Mouse (Mus musculus): ENCODE measurements around the gene Dnajb13. TPM values are rescaled to one million over a fixed set of nuclear protein-coding genes. Genes with fewer than 3 reads are reported as not detected.

The Dnajb13 gene
- polyA plus RNA-seq, 1 experiment from 2014 or later: 0.85 TPM

DNA sequence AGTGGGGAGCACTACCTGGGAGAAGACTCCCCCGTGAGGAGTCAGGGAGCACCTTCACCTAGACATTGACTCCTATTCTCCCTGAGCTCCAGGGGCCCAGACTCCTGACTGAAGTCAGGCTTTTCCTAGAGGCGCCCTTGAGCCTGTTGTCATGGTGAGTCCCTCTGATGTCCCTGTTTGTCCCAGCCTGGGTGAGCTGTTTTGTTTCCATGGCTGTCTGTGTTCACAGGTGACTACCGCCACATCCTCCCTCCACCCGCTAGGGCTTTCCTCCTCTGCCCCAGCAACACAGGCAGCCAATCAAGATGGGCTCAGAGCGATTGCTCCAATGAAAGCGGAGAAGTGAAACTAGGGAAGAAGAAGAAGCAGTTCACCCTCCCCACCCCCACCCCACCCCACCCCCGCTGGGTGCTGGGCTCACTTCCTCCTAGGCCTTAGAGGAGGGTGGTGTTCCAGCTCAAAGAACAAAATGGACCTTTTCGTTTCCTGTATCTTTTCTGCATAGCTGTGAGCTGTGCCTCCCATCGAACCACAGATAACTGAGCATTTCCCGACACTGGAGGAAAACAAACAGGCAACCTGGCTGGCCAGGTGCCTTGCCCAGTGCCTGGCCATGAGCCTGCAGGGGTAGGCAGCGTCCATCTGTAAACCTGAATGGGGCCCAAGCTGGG, 19.0 kb downstream of the Dnajb13 start:
- Histone ChIP-seq H3K27me3 (ENCODE audit: control insufficient read depth, insufficient read depth, low read length) (no peaks in the 10 kb centered on the region), H3K9me3 (replicated peaks; ENCODE audit: control insufficient read depth, low read length) (no peaks in the 10 kb centered on the region), H3K4me1 (ENCODE audit: control insufficient read depth, insufficient read depth, low read length) (peaks cover 30% of the 10 kb centered on the region), H3K9ac (ENCODE audit: low read length) (peak overlapping the region; percentile 55), H3K27ac (ENCODE audit: low read length) (peak overlapping the region; percentile 78), H3K4me3 (ENCODE audit: low read length) (peak overlapping the region; percentile 55), H3K36me3 (ENCODE audit: control insufficient read depth, insufficient read depth) (peaks cover 5% of the 10 kb centered on the region), H3K4me2 (ENCODE audit: low read depth, low read length) (peak overlapping the region; percentile 77)
- 24% methylated on average over 11 of the region's 11 CpGs for WGBS
- ATAC-seq (replicated peaks; ENCODE audit: extremely low read depth, insufficient read depth, low FRiP score): peak; percentile 66

DNA sequence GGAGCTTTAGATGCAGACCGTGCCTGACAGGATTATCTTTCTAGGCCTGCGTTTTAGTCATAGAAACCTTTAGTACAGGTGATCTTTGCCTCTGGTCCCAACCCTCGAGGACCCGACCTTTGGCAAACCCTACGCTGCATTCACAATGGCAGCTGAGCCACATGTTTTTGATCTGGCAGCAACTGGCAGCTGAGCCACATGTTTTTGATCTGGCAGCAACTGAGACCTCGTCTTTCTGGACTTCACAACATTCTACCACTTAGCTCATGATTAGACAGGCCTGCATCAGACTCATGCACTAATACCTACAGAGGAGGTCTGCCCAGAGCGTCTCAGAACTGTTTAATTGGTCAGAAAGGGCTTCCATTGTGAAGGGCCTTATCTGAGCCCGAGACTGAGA, 19.7 kb downstream of the Dnajb13 start:
- Histone ChIP-seq H3K27ac (ENCODE audit: low read length) (peak overlapping the region; percentile 78), H3K4me2 (ENCODE audit: low read depth, low read length) (peak overlapping the region; percentile 77), H3K4me3 (ENCODE audit: low read length) (peak overlapping the region; percentile 55), H3K9ac (ENCODE audit: low read length) (peak overlapping the region; percentile 55), H3K36me3 (ENCODE audit: control insufficient read depth, insufficient read depth) (peaks cover 5% of the 10 kb centered on the region), H3K27me3 (ENCODE audit: control insufficient read depth, insufficient read depth, low read length) (no peaks in the 10 kb centered on the region), H3K9me3 (replicated peaks; ENCODE audit: control insufficient read depth, low read length) (no peaks in the 10 kb centered on the region), H3K4me1 (ENCODE audit: control insufficient read depth, insufficient read depth, low read length) (peaks cover 30% of the 10 kb centered on the region)
- 36% methylated on average over 8 of the region's 8 CpGs for WGBS
- ATAC-seq (replicated peaks; ENCODE audit: extremely low read depth, insufficient read depth, low FRiP score): no peak

DNA sequence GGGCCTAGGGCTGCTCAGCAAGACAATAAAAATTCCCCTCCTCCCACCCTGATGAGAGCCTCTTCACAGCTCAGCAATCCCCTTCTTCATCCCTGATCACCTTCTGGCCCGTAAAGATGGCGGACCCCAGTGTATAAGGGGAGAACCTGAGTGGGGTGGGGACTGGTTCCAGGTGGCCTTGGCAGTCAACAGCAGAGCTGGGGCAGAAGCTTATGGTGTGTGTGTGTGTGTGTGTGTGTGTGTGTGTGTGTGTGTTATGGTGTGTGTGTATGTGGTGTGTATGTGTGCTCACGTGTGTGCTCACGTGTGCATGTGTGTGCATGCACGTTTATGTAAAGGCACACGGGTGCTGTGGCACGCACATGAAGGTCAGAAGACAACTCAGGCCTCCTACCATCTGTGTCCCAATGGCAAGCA, 20.3 kb downstream of the Dnajb13 start:
- H3K4me2 ChIP-seq (ENCODE audit: low read depth, low read length): peak overlapping the region; percentile 77
- 86% methylated on average over 7 of the region's 7 CpGs for WGBS
- no peaks in the 10 kb centered on the region for H3K9me3 ChIP-seq (replicated peaks; ENCODE audit: control insufficient read depth, low read length)
- H3K4me3 ChIP-seq (ENCODE audit: low read length): peak overlapping the region; percentile 55
- no peak for ATAC-seq (replicated peaks; ENCODE audit: extremely low read depth, insufficient read depth, low FRiP score)
- H3K27me3 ChIP-seq (ENCODE audit: control insufficient read depth, insufficient read depth, low read length): no peaks in the 10 kb centered on the region
- peak overlapping the region; percentile 78 for H3K27ac ChIP-seq (ENCODE audit: low read length)
- H3K36me3 ChIP-seq (ENCODE audit: control insufficient read depth, insufficient read depth): peaks cover 2% of the 10 kb centered on the region; the same call in 1 of the 2 replicates
- H3K9ac ChIP-seq (ENCODE audit: low read length): peak overlapping the region; percentile 72; the same call in 1 of the 2 replicates
- peaks cover 30% of the 10 kb centered on the region for H3K4me1 ChIP-seq (ENCODE audit: control insufficient read depth, insufficient read depth, low read length)

DNA sequence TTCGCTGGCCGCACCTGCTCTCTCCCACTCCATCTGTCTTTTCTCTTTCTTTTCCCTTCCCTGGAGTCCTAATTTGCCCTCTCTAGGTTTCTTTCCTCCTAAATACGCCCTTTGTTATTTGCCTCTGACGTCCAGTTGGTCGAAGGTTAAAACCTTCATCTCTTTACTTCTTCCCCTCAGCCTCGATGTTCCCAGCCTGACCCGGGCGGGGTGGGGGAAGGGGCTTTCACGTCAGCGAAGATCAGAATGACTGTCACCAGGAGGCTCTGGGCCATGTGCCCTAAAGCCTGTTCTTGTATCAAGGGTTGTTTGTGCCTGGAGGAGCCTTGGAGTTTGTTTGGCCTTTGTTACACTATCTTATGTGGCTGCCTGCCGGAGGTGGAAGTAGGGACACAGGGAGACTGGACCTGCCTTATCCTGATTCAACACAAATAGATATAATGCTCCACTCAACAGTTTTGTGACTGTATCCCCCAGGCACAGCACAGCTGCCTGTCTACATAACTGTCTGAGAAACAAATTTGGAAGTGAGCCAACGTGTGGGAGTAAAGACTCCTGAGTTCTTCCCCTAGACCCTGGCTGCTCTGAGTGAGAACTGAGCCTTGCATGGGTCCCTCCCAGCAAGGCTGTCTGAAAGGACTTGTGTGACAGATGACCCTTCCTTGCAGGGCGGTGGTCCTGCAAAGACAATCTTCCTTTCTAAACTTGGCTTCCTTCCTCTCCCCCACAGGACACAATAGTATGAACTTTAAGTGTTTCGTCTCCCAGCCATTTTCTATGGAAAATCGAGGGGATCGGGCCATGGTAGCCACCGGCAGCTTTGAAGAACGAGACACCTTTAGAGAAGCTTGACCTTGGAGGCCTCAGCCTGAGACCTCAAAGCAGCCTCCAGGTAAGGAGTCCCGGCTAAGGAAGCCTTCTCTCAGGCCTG, 21.0 kb downstream of the Dnajb13 start:
- H3K27me3 ChIP-seq (ENCODE audit: control insufficient read depth, insufficient read depth, low read length): no peaks in the 10 kb centered on the region
- WGBS: 26% methylated on average over 19 of the region's 19 CpGs
- peaks cover 2% of the 10 kb centered on the region; the same call in 1 of the 2 replicates for H3K36me3 ChIP-seq (ENCODE audit: control insufficient read depth, insufficient read depth)
- peak overlapping the region; percentile 55 for H3K4me3 ChIP-seq (ENCODE audit: low read length)
- peaks cover 31% of the 10 kb centered on the region for H3K4me1 ChIP-seq (ENCODE audit: control insufficient read depth, insufficient read depth, low read length)
- no peaks in the 10 kb centered on the region for H3K9me3 ChIP-seq (replicated peaks; ENCODE audit: control insufficient read depth, low read length)
- H3K27ac ChIP-seq (ENCODE audit: low read length): peak overlapping the region; percentile 75
- peak overlapping the region; percentile 77 for H3K4me2 ChIP-seq (ENCODE audit: low read depth, low read length)
- peak overlapping the region; percentile 72 for H3K9ac ChIP-seq (ENCODE audit: low read length)
- peak; percentile 20; the same call in 1 of the 2 replicates for ATAC-seq (replicated peaks; ENCODE audit: extremely low read depth, insufficient read depth, low FRiP score)

DNA sequence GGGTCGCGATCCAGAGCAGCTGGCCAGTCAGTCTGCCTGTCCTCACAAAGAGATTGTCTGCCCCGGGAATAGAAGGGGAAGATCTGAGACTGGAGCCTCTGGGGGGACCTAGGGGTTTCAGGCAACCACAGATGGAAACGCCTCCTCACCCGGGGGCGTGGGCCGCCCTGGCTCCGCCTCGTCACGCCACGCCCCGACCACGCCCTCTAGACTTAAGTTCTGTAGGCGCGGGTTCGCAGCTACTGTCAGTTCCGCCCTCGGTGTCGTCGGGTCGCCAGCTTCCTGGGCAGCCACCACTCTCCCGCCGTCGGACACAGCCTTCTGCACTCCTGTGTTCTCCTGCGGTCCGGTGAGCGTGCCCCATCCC, 21.7 kb downstream of the Dnajb13 start, which contains the start of gene Ucp2:
TSS of gene Ucp2 (plus strand) at position 221 of the 367 bp plus-strand sequence.
- Histone ChIP-seq H3K9ac (ENCODE audit: low read length) (peak within 1 kb of the TSS; percentile 72), H3K9me3 (replicated peaks; ENCODE audit: control insufficient read depth, low read length) (no peaks in the 10 kb centered on the region), H3K4me3 (ENCODE audit: low read length) (peak within 1 kb of the TSS; percentile 55), H3K27me3 (ENCODE audit: control insufficient read depth, insufficient read depth, low read length) (no peaks in the 10 kb centered on the region), H3K36me3 (ENCODE audit: control insufficient read depth, insufficient read depth) (peaks cover 2% of the 10 kb centered on the region; the same call in 1 of the 2 replicates), H3K4me1 (ENCODE audit: control insufficient read depth, insufficient read depth, low read length) (peaks cover 38% of the 10 kb centered on the region), H3K4me2 (ENCODE audit: low read depth, low read length) (peak within 1 kb of the TSS; percentile 77), H3K27ac (ENCODE audit: low read length) (peak within 1 kb of the TSS; percentile 75)
- ATAC-seq (replicated peaks; ENCODE audit: extremely low read depth, insufficient read depth, low FRiP score): peak; percentile 59
- WGBS: 1% methylated on average over 27 of the region's 27 CpGs

DNA sequence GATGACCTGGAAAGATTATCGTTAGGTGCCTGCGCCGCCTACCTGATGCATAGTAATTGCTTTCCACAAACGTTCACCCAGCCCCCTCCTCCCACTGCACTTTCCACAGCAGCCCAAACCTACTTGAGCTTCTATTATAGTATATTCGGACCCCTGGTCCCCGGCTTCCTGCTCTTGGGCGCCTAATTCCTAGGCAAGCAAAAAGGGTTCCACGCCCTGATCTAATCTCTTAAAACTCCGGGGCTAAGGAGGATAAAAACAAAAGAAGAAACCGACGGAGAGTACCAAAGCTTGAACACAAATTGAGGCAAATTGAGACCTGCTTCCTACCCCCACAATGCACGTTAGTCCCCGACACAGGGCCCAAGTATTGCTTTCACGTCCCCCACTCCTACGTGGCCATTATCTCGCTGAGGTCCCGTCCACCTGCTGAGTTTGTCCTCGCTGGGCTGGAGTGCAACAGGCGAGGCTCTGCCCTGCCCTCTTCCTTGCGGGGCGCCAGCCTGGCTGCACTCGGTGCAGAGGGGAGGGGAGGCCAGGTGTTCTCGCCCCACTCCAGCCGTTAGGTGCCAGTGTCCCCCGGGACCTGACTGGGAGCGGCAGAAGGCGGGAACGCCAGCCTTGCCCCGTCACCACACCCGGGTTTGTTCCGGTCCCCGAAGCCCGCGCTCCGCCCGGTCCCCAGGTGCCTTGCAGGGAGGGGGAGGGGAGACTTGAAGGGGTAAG, 22.2 kb downstream of the Dnajb13 start:
- Histone ChIP-seq H3K4me2 (ENCODE audit: low read depth, low read length) (peak overlapping the region; percentile 77), H3K9ac (ENCODE audit: low read length) (peak overlapping the region; percentile 65), H3K9me3 (replicated peaks; ENCODE audit: control insufficient read depth, low read length) (no peaks in the 10 kb centered on the region), H3K27ac (ENCODE audit: low read length) (peak overlapping the region; percentile 7; the same call in 1 of the 2 replicates), H3K36me3 (ENCODE audit: control insufficient read depth, insufficient read depth) (no peaks in the 10 kb centered on the region), H3K4me1 (ENCODE audit: control insufficient read depth, insufficient read depth, low read length) (peaks cover 38% of the 10 kb centered on the region), H3K4me3 (ENCODE audit: low read length) (peak overlapping the region; percentile 55), H3K27me3 (ENCODE audit: control insufficient read depth, insufficient read depth, low read length) (no peaks in the 10 kb centered on the region)
- ATAC-seq (replicated peaks; ENCODE audit: extremely low read depth, insufficient read depth, low FRiP score): peak; percentile 34; the same call in 1 of the 2 replicates
- whole genome bisulfite sequencing: 4% methylated on average over 34 of the region's 36 CpGs

DNA sequence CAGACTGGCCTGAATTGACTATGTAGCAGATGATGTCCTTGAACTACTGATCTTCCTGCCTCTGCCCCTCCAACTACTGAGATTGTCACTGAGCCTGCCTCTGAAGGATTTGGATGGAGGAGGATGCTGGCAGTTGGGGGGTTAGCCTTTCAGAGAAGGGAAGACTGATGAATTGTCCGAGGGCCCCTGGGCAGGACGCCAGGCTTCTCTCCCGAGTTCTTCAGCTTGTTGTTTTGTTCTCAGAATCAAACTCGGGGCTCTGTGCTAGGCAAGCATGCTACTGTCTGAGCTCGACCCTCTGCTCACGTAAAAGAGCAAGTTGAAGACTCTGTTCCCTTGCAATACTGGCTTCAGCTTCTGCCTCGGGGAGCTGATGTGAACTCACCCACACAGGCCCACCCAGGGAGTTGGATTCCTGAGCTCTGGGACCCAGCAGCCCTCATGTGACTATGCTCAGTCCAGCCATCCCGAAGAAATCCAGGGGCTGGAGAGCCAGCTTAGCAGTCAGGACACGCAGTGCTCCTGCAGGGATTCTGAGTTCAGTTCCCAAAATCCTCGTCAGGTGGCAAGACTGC, 26.2 kb downstream of the Dnajb13 start:
- WGBS: 24% methylated on average over 10 of the region's 10 CpGs
- ATAC-seq (replicated peaks; ENCODE audit: extremely low read depth, insufficient read depth, low FRiP score): no peak

DNA sequence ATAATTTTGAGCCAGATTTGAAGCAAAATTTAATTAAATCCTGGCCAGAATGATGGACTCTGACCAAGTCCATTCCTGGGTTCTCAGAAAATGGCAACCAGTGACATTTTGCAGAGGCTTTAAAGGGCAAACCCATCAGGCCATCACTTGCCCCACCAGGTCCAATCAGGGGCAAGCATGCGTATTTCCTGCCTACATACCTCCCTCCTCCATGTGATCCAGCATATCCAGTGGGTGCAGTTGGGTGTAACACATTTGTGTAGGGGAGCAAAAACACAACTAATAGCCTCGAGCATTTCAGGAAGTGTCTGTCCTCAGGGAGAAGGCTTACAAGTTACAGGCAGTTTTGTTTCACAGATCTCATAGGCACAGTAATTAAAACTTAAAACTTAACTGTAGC, 27.5 kb downstream of the Dnajb13 start:
- WGBS: 61% methylated on average over 2 of the region's 2 CpGs
- H3K4me2 ChIP-seq (ENCODE audit: low read depth, low read length): no peak overlapping the region

More for the DNA sequence above, 26.2 kb downstream of the Dnajb13 start:
- H3K27ac ChIP-seq (ENCODE audit: low read length): no peak overlapping the region
- H3K9ac ChIP-seq (ENCODE audit: low read length): peak overlapping the region; percentile 3; the same call in 1 of the 2 replicates
- no peaks in the 10 kb centered on the region for H3K9me3 ChIP-seq (replicated peaks; ENCODE audit: control insufficient read depth, low read length)
- H3K27me3 ChIP-seq (ENCODE audit: control insufficient read depth, insufficient read depth, low read length): no peaks in the 10 kb centered on the region
- no peaks in the 10 kb centered on the region for H3K36me3 ChIP-seq (ENCODE audit: control insufficient read depth, insufficient read depth)
- H3K4me3 ChIP-seq (ENCODE audit: low read length): no peak overlapping the region
- H3K4me2 ChIP-seq (ENCODE audit: low read depth, low read length): peak overlapping the region; percentile 1; the same call in 1 of the 2 replicates
- H3K4me1 ChIP-seq (ENCODE audit: control insufficient read depth, insufficient read depth, low read length): peaks cover 13% of the 10 kb centered on the region; the same call in 1 of the 2 replicates

More for the DNA sequence above, 27.5 kb downstream of the Dnajb13 start:
- ATAC-seq (replicated peaks; ENCODE audit: extremely low read depth, insufficient read depth, low FRiP score): no peak
- no peak overlapping the region for H3K27ac ChIP-seq (ENCODE audit: low read length)
- H3K4me3 ChIP-seq (ENCODE audit: low read length): no peak overlapping the region
- H3K4me1 ChIP-seq (ENCODE audit: control insufficient read depth, insufficient read depth, low read length): peaks cover 10% of the 10 kb centered on the region; the same call in 1 of the 2 replicates
- H3K27me3 ChIP-seq (ENCODE audit: control insufficient read depth, insufficient read depth, low read length): no peaks in the 10 kb centered on the region
- H3K9me3 ChIP-seq (replicated peaks; ENCODE audit: control insufficient read depth, low read length): no peaks in the 10 kb centered on the region
- H3K36me3 ChIP-seq (ENCODE audit: control insufficient read depth, insufficient read depth): no peaks in the 10 kb centered on the region
- H3K9ac ChIP-seq (ENCODE audit: low read length): no peak overlapping the region

Data from heart, embryonic 16.5 days (tissue).